Mouse (Mus musculus) spleen, adult 18-20 months (tissue): ENCODE data around the gene Sall1.

Experiments
- DNase-seq, 2 experiments: peaks; one replicate each; pipeline ENCODE4 v3.0.0; 2022; ENCODE audit warnings: mixed read lengths in 2 of 2

Sall1 gene

DNA sequence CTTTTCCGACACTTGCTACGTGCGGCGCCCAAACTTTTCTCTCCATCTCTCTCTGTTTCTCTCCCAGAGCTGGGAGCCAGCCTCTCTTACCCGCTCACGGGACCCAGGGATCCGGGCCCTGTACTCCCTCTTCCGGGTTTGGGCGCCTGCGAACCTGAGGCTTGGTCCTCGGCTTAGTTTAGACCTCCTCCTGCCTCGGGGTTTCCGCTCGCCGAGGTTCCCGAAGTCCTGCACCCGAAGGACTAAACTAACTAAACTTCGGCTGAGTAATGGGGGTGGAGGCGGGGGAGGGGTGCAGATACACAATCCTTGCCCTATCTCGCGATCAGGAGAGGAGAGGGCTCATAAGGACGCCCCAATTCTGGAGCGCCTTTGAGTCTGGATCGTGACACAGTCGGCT is at the start of gene Sall1:
TSS of gene Sall1 (minus strand) at position 223 of the 400 bp plus-strand sequence.
- no peak for DNase-seq

DNA sequence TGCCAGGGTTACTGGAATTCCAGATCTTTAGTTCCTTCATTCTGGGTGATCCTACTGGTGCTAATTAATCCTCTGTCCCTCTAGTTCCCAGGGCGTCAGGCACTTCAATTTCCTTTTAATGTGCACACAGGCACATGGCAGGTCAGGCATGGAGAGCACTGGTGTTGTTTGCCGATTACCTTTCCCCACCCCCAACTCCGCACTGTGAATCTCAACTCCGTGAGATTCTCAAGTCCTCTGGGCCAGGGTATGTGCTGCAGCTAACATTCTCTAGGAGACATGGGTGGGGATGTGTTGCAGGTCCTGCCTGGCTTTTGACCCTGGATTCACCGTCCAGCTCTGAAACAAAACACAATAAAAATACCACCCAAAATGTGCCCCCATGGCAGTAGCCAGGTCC is 46.0 kb upstream of the Sall1 start:
- DNase-seq = no peak

DNA sequence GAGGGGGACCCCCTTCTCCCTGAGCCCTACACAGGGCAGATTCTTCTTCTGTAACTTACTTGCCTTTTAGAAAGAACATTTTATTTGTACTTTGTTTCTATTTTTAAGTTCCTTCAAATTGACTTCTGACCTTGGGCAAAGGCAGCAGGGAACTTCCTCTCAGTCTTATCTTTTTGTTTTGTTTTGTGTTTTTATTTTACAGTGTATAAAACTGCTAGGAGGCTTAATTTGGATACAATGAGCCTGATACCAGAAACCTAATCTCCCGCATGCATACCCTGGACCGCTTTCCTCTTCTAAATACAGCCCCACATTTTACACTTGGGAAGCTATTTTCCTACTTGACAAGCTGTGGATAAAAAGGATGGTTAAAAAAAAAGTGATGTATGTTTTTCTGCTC is 35.2 kb upstream of the Sall1 start:
- no peak for DNase-seq

DNA sequence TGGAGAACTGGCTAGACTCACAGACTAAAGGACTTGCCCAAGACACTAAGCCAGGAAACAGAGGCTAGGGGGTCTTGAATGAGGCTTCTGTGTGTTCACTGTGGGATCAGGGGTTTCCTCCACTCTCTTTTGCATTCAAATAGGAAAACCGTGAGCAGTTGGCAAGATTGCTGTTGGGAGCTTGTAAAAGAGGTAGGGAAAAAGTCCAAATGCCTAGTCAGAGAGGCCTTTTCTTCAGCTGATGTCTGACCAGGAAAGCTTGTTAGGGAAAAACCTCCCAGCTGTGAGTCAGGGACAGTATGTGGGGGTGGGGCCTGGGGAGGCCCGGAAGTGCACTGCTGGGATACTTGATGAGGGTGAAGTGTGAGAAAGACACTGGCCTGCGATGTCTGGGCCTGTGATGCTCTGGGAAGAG is 29.0 kb upstream of the Sall1 start:
- no peak for DNase-seq

DNA sequence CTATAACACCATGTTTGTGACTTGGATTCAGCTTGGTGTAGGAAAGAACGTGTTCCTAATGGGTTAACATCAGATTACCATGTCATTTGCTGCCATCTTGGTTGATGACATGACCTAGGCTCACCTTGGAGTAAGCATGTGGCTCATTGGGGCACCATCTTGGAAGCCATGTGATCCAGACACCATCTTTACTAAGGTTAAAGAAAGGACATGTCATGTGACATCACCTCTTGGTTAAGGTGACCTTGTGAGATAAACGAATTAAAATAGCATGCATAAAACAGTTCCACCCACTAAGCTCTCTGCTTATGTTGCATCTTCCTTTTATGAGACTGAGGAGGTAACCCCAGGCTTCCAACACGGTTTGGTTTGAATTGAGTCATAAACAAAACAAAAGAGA is 23.5 kb upstream of the Sall1 start:
- no peak for DNase-seq

DNA sequence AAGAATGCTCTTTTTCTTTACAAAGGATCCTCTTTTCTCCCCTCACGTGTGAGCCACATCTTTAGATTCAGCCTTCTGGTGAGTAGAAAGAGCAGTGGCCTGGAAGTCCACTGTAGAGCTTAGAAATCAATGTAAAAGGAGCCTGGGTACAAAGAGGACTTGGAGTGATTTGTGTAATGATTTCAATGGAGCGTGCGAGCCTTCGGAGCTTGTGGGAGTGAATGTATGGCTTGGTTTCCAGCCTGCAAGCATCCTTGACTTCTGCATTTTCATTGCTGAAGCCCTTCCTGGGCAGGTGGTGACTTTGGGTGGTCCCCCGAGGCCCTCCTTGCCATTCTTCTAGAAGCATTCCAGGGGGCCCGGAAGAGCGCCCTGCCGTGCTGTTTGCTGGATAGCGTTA is 20.1 kb upstream of the Sall1 start:
- DNase-seq = no peak

DNA sequence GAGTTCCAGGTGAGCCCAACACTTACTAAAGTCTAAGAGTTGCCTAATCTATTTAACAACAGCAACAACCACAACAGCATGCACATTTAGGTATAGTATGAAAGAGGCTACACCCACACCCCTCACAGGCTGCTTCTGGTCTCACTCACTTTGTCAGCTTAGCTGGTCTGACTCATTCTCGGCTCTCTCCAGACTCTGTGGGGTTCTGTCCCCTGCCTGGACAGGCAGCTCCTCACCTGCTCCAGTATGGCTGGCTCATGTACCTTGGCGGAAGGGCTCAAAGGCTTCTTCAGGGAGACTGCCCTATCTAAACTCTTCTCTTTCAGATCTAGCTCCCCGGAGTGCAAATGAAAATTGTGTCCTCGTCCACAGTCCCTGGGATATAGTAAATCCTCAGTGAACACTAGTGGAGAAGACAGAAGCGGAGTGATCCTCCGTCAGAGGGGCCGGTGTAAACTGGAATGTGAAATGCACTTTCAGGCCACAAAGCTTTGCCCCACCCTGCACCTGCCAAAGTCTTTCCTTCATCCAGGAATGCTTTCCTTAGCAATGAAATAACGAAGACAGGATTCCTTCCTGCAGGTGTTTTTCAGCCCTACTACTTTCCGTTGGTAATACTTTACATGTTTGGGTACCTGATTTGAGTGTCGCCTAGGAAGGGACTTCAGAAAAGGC is 19.5 kb upstream of the Sall1 start:
- no peak for DNase-seq

DNA sequence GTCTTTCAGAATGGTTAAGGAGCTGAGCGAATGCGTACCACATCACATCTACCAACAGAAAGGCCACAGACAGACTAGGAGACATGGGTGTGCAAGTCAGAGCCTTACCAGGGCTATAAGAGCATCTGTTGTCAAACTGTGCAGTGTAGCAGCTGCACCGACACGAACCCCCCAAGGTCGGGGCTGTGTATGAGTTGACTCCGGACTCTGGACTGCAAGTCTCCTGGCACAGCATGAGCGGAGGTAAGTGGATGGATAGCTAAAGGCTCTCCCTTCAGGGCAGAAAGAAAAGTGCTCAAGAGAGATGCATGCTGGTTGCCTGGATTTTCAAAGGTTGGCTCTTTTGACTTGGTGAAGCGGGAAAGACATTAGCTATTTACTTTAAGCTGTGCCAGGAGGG is 16.8 kb upstream of the Sall1 start:
- DNase-seq = no peak

DNA sequence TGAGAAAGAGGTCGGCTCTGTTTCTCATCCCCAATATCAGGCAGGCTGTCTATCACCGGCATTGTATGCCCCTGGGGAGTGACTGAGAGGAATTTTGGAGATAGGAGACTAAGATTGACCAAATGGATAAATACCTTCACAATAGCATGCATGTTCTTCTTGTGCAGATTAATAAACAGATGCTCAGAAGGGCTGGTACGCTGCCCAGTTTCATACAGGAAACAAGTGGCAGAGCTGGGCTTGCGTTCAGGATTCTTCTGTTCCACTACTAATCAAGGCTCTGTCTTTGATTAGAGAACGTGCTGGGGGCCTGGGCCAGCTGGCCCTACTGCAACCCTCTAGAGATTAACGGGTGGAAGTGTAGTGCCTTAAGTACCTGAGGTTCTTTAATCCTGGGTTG is 15.5 kb upstream of the Sall1 start:
- no peak for DNase-seq

DNA sequence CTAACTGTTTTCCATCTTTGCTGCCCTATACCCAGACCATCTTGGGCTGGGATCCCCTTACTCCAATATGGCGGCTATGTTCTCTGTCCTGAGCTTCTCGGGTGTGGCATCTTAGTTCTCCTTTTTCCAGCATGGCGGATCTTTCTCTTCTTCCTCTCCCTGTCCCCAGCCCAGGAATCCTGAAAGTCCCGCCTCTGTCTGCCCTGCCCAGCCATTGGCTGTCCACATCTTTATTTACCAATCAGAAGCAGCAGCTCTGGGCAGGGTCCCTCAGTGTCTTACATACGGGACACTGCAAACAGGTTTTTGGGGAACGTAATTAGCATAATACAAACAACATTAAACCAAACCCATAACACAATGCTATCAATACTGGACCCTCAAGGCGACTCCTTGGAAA is 8.9 kb upstream of the Sall1 start:
- DNase-seq = no peak

DNA sequence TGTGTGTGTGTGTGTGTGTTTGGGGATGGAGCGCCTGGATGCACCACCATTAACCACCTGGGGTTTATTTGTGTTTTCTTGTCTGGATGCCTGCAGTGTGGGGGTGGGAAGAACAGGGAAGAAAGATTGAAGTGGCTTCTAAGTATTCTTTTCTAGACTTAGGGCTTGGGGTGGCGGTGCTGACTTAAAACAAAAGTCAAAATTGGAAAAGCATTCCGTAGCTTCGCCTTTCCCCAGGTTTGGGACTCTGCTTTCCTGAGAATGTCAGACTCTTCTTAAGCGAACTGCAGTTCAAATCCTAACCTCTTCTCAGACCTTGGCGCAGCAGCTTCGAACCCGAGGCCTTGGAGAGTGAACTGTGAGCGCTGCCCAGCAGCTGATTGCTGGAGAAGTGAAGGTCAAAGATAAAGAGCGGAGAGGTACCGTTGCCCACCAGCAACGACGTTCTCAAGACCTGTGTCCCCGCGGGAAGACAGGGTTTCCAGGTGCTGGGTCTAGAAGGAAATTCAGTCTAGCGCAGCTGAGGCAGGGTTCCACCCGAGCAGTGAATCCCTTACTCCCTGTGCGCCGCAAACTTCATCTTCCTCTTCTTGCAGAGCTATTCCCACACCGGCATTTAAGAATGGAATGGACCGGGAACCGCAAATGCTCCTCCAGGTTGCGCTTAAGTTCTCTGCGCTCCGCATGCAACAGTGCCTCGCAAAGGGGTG is 2.8 kb upstream of the Sall1 start:
- DNase-seq = no peak

DNA sequence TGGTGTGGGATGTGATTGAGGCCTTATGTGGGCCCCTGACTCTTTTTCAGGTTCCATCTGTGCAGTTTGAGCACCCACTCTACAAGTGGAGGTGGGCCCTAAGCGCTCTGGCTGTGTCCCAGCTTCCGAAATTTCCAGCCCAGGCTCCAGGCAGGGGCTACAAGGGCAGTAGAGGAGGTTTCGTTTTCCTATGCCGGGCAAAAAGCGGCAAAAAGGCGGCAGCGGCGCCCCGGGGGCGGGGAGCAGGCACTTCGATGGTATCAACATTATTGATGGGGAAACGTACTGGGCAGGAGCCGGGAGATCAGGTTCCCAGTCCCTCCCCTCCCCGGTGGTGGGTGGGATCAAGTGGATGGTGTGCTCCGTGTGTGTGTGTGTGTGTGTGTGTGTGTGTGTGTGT is 2.3 kb upstream of the Sall1 start:
- no peak for DNase-seq

DNA sequence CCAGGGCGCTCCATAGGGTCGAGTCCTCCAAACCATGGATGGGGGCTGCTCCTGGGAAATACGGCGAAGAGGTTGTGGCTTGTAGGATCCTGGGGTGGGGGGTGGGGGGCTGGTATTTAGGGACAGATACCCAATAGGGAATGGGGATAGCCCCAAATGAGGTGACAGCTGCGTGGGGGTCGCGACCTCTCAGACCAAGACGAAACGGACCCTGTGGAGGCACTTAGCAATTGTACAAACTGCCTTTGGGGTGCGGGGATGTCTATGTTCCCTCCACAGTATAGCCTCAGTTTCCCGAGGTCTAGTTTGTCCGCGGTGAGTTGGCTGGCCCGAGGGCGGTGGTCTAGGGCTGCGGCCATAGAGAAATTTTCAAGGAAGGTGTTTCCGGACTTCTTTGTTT is 1.8 kb upstream of the Sall1 start:
- no peak for DNase-seq

DNA sequence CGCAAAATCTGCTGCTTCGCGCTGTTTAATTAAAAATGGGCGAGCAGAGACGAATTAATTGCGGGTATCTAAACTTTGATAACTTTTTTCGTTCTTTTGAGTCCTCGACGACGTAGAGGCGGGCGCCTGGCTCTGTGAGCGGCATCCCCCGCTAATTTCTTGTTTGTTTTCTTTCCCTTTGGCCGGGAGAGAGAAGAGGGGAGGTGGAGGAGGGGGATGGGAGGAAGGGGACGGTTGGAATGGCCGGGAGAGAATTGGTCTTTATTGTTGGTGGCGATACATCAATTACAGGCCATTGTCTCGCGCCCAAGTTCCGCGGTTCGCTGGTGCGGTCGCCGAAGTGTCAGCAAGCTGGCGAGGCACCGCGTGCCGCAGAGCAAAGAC is 1.2 kb upstream of the Sall1 start:
- DNase-seq = no peak

DNA sequence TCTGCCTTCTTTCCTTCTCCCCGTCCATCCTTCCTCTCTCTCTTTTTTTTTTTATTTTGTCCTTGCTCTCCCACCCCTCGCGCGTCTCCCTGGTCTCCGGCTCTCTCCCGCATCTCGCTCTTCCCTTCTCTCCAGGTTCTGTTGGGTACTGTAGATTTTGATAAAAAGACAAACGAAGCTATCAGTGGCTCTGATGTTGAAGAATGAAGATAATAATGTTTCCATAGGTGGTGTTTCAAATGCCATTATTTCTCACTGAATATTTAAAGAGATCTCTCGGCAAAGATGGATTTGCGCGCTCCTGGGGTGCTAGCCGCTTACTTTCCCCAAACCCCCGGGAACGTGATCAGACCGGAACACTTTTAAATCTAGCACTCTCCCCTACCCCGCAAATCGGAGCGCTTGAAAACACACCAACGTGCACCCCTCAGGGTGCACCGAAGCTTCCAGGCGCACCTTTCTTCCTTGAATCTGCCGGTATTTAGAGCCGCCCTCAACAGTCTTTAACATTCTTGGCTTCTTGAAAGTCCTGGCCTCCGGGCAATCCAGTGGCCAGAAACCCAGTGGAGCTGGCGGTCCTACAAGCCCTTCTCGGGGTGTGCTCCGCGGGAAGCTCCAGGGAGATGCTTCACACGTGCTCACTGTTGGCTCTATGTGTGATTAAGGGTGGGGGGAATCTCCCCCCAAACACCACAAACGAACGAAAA is 702 bp upstream of the Sall1 start:
- no peak for DNase-seq

DNA sequence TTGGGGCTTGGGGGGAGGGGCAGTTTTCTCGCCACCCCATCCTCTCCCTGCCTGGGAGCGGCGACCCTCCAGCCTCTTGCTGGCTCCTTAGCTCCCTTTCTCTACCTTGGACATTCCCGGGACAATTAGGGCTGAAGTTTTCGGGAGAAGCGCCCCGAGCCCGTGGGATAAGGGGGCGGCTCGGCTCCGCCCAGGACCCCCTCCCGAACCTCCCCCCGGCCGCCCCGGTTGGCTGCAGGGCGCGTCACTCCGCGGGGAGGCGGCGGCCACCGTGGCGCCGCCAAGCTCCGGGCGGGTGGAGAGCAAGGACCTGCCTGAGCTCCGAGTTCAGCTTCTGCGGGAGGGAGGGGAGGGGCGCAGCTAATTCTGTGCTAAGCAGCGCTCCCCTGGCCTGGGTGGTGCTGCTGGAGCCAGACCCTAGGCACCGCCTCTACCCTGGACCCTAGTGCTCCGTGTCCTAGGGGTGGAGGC is 556 bp downstream of the Sall1 start:
- DNase-seq = no peak

DNA sequence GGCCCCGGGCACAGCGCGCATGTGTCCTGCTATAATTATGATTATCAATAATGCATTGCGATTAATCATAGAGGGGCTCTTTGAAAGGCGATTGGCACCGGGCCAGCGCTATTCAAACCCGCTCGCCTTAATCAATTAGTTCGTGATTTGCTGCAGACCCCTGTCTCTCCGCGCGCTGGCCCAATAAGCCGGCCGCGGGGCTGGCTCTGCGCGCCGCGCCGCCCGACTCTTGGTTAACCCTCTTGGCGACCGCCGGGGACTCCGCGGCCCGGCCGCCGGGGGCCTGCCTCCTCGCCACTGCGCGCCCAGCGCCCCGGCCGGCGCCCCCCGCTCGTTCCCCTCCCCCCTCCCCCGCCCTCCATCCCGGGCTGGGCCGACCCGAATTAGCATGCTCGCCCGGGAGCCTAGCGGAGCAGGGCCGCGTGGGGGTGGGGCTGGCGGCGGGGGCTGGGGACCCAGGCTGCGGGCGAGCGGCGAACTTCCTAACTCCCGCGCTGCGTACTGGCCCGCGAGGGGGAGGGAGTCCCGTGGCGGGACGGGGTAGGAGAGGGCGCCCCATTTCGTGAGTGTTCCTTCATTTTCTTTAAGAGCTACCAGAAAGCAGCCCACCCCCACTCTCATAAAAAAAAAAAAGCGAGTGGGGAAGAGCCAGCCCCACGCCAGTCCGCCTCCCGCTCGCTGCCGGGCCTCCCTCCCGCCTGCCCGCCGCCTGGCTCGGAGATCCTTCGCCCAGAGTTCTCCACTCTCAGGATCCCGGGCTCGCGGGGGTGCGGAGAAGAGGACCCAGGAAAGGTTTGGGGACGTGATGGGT is 1.2 kb downstream of the Sall1 start:
- DNase-seq = no peak

DNA sequence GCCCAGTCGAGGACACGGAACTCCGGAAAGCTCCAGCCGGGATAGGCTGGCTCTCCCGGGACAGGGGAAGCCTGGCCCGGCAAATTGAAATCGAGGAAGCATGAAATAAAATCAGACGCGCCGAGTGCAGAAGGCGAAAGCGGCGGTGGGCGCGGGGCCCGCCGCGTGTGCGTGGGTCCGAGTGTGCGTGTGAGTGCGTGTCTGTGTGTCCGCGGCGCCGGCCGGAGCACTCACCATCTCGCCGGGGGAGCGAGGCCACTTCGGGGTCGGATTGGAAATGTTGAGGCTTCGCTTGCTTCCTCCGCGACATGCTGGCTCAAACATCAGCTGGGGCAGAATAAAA is 1.9 kb downstream of the Sall1 start:
- DNase-seq = no peak

DNA sequence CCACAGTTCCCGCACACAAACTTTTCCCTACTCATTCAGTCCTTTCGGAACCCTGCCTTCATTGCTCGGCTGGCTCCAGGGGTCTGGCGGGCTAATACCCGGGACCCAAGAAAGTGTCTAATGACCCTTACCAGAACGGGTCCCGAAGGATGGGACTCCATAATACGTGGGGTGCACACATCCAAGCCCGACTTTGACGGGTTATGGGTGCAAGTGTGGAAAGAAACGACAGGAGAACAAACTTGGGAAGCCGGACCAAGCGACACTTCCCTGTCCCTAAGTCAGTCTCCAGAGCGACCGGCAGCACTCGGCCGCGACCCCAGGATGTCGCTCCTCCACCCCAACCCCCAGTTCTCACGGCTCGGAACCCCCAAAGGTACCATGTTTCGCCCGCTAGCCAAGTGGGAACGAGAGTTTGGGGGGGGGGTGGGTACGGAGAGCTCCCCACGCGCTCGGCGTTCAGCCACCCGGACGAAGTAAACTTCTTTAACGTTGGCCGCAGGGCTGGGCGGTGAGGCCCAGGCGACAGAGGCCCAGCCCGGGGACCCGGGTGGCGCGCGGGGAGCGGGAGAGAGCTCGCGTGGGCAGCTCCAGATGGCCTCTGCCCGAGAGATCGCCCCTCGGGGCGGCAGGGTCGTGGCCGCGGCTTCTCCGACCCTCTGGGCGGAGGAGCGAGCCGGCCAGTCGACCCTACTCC is 2.4 kb downstream of the Sall1 start:
- no peak for DNase-seq

DNA sequence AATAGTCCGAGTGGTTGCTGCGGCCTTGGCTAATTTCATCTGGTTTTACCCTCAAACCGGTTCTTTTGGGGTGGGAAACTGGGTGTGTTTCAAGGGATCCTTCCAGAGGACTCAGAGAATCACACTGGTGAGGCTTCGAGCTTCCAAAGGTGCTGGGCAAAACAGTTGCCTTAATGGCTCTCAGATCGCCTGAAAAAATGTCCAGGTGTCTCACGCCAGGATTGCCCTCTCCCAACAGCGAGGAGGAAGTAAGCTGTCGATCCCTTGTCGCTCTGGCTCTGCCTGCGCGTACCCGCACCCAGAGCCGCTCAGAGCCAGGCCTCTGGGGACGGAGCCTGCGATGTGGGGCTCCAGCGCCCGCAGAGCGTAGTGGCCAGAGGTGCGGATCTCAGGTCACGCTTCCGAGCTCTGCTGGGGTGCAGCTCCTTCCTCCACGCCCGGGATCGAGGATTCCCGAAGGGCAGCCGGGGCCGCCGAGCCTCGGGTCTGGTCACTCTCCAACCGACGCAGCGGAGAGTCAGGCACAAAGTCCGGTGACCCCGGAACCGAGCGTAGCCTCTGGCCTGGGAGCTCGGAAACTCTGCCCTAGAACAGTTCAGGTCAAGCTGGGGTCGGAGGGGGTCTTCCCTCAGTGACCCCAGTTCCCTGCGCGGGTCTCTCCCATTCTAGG is 3.1 kb downstream of the Sall1 start:
- no peak for DNase-seq

DNA sequence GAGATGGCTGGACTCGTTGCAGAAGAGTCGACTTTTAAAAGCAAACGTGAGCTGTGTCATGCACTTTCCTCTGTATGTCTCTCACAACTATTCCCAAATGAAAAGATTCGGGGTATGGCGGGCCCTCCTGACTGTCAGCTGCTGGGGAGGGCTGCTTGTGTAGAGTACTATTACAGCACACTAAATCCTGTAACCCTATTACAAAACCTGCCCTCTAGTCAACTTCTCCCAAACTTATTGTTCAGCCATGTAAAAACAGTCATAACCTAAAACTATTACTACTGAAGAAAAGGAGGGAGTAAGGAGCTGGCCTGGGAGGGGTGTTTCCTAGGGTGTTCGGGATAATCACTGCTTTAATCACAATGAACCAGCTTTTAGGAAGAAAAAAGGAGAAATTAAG is 4.1 kb downstream of the Sall1 start:
- no peak for DNase-seq

DNA sequence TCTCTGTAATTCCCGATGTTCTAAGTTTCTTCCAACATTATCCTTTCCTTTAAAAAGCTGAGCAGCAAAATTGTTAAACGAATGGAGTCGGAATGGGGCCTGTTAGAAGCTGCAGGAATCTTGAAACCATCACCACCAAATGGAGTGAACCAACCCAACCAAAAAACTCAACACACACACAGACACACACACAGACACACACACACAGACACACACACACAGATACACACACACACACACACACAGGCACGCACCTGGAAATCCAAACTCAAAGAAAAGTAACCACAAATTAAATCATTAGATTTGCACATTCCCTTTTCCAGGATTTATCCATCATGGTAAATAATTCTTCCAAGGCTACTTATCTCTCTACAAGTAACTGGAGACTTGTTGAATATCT is 5.0 kb downstream of the Sall1 start:
- DNase-seq = no peak
